Mouse (Mus musculus): ENCODE data around the gene Sgms1.
A peak's percentile ranks its signal among the peaks of the same experiment; 100 is the strongest.
"Not testable (repeated sequence)": the region's sequence is repeated elsewhere in the genome, so short reads cannot be mapped to it uniquely, and the experiment has no call there.

Gene Sgms1

DNA sequence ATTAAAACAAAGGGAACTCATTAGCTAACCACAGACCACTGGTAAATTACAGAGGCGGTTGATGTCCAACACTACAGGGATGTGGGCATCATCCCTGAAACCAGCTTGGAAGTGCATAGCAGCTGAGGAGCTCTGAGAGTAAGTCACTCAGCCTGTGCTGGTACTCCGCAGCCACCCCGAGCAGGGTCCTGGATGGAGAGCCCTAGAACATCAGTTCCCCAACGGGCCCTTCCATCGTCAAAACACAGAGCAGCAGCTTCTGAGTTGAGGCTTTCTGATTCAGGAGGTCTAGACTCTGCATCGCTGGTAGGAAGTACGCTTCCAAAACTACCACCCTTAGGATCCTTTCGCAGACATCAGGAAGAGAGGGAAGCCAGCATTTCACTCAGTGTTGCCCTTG is 5.8 kb downstream of the Sgms1 start:
- DNase-seq (ENCODE audit: low spot score in 2 of 2): no peak

DNA sequence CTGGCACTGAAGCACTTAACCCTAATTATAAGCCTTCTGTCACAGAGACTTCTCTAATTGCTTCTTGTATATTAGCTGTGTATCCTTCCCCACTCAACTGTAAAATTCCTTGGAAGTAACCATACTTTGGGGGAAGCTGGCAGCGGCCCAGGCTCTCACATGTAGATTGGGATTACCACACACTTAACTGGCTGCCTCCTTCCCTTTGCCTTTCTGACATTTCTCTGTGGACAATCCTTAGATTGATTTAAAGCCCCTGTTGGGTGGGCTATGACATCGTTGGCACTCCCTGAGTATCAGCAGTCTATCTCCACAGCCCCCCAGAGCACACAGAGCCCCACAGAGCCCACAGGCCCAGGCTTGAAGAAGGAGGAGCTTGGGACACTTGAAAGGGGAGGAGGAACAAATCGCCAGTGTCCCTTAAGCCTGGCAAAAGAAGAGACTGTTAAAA is 8.0 kb downstream of the Sgms1 start:
- DNase-seq (ENCODE audit: low spot score in 2 of 2): no peak

DNA sequence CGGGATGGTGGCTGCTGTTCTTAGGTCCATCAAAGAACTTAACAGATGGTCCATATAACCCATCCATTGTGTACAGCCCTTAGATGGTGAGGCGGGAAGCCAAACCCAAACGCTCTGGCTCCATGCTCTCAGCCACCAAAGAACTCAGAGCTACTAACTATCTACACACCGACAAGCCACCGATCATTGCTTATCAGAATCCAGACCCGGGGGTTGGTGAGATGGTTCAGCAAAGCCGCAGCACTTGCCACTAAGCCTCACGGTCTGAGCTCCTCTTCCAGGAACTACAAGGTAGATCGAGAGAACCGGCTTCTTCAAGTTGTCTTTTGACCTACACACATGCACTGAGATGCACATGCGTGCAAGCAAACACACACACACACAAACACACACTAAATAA is 8.8 kb downstream of the Sgms1 start:
- DNase-seq (ENCODE audit: low spot score in 2 of 2): no peak

DNA sequence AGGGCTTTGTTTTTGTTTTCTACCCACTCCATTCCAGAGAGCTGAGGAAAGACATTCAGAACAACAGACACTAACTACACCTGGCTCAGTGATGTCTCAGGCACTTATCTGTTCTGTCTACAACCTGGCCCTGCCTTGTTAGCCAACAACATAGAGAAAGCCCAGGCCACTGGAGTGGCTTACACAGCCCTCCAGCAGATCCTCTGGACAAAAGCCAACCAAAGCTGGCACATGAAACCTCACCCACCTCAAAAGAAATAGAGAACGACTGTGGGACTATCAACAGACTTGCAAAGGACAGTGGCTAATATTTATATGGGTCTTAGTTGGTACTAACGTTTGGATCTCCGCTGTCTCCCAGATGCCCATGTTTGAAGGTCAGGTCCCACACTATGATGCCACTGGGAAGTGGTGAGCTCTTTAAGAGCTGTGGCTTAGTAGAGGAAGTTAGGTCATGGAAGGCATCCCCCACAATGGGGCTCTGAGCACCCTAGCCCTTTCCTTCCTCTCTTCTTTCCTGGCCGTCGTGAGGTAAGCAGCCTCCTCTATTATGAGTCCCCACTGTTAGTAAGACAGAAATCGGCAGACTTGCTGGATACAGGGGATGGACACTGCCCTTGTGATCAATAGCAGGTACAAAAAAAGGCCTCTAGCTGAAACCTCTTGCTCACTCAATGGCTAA is 10.1 kb downstream of the Sgms1 start:
- DNase-seq (ENCODE audit: low spot score in 2 of 2): no peak

DNA sequence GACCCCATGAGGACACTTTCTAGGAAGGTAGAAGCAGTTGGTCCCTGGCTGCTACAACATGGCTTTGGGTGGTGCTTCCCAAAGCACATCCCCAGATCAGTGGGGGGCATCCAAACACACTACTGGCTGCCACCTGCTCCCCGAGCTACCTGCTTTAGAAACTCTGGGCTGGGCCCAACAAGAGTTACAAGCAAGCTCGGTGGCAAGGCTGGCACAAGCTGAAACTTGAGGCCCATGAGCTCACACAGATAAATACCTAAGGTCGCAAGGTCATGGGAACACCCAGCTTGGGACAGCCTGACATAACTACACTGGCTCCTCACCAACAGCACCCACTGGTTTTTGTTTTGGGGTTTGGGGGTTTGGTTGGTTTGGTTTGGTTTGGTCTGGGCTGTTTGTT is 10.9 kb downstream of the Sgms1 start:
- DNase-seq (ENCODE audit: low spot score in 2 of 2): no peak

DNA sequence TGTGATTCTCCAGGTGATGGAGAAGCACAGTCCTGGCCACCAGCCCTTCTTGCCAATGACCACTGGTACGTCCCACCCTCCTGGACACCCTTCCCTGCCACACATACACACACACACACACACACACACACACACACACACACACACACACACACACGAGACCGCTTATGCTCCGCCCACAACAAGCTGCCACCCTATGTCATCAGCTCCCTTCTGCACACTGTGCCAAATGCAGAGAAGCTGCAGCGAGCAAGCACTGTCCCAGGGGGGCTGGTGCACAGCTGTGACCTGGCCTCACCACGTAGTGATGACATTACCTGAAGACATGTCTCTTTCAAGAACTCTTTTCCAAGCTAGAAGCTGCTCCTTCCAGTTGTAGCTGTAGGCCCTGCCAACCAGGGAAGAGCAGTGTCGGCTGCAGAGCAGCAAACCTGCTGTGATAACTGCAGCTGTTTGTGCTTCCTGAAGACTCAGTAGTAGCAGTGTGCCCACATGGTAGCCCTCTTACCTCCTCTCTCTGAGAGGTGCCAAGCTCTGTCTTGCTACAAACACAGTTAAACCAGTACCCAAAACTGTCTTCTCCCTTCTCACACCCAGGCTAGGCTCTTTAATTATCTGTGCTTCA is 11.7 kb downstream of the Sgms1 start:
- DNase-seq (ENCODE audit: low spot score in 2 of 2): no peak

DNA sequence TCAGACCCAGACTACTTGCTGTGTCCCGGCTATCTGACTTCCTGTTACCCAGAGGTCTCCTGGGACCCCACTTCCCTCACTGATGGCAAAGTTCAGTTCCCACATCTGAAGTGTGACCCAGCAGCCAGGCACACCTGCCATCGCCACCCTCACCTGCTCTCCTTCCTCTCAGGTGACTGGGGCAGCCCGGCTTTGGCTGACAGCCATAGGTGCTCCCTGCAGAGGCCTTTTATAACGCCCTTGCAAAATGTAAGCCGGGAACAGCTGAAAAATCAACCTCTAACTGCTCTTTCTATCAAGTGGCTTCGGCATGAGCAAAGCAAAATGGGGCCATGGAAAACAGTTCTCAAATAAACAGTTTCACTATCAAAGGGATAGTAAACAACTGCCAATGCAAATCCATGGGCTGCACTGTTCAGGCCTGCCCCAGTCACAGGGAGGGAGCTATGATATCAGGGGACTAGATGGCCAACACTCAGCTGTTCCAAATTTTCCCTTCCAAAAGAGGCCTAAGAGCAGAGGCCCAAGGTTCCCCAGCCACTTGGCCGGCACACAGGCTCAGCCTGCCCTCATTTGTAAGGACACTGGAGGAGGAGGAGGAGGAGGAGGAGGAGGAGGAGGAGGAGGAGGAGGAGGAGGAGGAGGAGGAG is 12.5 kb downstream of the Sgms1 start:
- DNase-seq (ENCODE audit: low spot score in 2 of 2): no peak

DNA sequence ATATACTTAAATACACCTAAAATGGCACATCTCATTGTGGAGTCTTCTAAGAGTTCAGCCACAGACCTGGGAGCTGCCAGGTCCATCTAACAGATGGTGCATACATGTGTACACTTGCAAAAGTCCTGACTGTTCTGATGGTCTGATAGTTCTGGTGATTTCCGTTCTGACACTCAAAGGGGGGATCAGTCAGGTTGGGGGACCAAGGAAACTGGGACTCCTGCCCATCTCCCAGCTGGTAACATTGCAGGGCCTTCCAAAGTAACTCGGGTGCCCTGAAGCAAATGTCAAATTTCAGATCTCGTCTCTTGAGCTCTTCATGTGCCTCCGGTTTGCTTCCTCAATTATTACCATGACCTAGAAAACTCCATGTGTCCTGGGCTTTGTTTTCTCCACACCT is 13.5 kb downstream of the Sgms1 start:
- no peak for DNase-seq (ENCODE audit: low spot score in 2 of 2)

DNA sequence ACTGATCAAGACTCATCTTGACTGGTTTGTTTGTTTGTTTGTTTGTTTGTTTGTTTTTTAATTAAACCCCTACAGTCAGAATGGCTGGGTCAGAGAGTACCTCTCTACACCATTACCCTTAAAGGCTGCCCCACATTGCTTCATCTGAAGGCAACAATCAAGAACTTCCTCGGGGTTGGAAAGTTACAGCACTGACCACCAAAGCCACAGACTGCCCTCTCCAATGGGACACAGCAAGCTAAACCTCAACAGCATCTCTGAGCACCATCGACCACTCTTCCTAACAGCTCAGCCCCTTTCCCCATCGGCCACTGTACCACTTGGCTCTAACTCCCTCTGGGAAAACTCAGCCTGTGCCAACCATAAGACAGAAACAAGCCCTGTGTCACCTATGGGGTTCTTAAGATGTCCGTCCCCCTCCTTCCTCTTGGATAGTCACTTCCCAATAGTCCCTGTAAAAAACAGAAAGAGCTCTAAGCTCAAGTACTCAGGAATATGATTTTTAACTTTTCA is 14.0 kb downstream of the Sgms1 start:
- no peak for DNase-seq (ENCODE audit: low spot score in 2 of 2)

DNA sequence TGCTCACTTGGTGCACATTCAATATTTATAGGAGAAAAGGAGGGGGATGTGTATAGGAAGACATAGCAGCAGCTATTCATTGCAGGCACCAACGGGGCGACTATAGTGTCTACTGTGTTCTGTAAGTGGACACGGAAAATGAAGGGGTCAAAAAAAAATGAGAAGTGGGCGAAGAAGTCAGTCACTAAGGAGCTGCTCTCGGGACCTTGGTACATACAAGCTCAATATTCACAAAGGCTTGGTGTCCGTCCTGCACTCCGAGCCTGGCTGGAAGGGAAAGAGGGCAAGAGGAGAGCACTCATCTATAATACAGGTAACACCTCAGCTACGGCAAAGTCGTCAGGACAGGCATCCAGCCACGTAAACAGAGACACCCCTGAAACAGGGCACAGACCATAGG is 14.8 kb downstream of the Sgms1 start:
- no peak for DNase-seq (ENCODE audit: low spot score in 2 of 2)

DNA sequence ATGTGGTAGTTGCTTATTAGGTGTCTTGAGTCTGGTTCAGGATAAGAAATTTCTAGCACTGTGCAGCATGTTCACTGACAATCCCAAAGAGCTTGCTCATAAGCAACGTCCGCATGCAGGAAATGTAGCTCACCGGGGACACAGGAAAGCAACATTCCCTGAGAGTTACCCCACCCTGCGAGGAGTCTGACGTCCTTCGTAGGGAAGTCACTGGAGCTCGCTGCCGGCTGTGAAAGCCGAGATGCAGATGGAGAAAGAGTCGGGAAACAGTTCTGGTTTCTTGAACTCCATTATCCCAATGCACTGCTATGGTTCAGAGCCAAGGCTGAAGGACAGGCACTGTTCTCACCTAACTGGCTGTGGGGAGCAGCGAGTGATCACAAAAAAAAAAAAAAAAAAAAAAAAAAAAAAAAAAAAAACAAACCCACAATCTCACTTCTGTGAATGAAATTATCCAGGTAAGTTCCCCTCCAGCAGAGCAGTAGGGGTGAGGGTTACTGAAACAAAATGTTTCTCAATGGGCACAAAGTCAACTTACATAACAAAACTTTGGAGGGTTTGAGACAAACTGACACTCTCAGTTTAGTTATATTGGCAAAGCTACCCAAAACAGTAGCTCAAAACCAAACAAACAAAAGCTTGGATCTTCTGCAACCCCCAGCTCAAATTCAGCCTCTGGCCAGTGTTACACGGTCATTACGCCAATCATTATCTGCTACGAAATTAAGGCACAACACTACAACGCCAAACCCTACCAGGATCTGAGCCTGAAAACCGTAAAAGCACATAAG is 15.5 kb downstream of the Sgms1 start:
- no peak for DNase-seq (ENCODE audit: low spot score in 2 of 2)

DNA sequence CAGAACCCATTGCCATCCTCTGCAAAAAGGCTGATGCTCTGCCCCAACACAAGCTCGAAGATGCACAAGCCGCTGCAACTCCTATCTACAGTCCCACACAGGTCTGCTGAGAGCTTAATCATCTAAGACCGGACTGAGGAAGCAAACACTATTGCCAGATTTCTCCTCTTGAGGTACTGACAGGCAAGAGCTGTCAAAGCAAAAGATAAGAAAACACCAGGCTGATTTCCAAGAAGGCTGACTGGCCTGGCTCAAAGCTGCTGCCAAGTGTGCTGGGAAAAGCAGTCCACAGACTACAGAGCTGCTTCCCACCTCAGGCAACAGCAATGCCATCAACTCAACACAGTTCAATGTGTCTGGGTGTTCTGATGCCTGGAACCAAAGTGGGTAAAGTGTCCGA is 17.1 kb downstream of the Sgms1 start:
- no peak for DNase-seq (ENCODE audit: low spot score in 2 of 2)

DNA sequence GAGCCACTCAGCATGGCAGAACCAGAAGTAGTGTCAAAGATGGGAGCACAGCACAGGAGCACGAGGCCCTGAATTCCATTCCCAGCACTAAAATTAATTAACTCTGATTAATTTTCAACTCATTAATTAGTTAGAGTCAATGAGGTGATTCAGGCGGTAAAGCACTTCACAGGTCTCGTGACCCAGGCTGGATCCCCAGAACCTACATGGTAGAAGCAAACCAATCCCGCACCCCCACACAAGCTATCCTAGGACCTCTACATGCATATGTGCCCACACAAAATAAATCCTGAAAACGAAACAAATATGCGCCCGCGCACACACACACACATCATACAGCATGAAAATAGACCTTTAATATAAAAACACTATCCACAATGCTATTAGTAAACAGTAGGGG is 22.2 kb downstream of the Sgms1 start:
- no peak for DNase-seq (ENCODE audit: low spot score in 2 of 2)

DNA sequence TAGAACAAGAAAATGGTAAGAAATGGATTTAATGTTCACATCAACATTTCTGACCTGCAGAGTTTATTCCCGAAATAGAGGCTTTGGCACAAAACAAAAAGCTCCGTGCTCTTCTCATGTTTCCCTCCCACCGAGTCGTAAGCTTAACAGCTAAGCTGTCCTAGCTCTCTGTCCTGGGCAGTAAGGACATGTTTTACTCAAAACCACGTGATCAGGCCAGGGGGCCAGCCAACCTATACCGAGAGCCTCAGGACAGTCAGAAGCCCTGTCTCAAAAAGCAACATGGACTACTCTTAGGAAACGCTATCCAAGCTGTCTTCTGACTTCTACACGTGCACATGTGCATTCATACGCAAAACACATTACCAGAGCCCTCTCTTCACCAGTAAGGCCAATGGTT is 23.1 kb downstream of the Sgms1 start:
- DNase-seq (ENCODE audit: low spot score in 2 of 2): no peak

DNA sequence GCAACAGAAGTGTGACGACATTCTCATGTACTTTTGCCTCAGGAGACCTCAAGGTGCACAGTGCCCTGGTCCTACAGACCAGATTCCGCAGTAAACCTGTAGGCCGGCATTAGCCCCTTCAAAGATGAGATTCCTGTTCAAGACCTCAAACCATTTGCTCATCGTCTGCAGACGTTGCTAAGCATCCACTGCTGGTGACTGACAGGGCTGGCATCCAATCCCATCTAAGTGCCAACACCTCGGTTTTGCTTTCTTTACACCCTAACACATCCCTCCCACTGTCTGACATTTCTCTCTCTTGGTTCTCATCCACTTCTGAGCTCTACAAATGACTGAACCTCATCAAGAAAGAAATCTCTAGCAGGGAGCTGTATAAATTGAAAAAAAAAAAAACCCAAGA is 24.4 kb downstream of the Sgms1 start:
- DNase-seq (ENCODE audit: low spot score in 2 of 2): peak; percentile 64 to 83

DNA sequence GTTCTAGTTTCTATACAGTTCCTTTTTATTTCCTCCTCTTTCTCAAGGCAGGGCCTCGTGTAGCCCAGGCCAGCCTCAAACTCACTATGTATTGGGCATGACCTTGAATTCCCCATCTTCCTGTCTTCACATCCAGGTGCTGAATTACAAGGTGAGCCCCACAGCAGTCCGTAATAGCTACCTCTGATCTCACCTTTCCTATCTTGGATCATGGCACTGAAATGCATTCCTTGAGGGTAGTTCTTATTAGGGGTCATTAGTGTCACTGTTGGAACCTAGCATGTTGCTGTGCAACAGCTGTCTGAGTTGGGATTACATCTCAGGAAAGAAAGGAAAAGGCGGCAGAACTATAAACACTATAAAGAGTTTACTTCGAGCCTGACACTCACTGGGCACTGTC is 25.9 kb downstream of the Sgms1 start:
- DNase-seq (ENCODE audit: low spot score in 2 of 2): no peak

DNA sequence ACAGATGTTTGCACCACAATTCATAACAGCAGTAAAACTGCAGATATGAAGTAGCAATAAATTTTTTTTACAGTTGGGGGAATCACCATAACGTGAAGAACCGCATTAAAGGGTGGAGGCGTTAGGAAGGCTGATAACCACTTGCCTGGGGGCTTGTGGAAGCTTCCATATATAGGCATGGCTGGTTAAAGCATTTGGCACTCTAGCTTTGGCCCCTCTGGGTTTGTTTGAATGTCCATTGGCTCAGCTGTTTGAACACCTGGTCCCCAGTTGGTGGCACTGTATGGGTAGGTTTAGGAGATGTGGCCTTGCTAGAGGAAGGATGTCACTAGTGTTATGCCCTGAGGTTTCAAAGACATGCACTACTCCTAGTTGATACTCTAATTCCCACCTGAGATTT is 27.0 kb downstream of the Sgms1 start:
- DNase-seq (ENCODE audit: low spot score in 2 of 2): no peak

DNA sequence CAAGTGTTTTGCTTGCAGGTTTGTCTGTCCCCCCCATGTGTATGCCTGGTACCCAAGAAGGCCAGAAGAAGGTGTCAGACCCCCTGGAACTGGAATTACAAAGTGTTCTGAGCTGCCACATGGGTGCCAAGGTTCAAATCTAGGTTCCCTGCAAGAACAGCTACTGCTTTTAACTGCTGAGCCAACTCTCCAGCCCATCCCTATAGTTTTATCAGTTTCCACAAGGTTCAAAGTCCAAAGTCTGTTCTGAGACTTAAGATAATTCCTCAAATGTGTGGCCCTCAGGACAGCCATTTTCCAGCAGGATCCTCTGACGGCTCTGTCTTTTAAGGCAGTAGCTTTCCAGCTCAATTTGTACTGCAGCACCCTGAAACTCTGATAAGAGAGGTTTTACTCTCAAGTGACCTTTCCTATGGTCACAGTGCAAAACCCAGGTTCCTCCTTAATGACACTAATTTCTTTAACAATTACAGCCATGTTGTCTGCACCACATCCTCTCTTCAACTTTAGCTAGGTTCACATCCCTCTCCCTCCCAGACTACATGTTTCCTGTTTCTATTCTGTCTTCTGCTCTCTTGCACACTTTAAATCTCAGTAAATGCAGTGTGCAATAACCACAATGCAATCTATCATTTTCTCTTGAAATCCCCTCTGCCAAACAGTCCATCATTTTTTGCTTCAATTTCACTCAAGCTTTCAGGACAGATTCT is 28.4 kb downstream of the Sgms1 start:
- no peak for DNase-seq (ENCODE audit: low spot score in 2 of 2)

DNA sequence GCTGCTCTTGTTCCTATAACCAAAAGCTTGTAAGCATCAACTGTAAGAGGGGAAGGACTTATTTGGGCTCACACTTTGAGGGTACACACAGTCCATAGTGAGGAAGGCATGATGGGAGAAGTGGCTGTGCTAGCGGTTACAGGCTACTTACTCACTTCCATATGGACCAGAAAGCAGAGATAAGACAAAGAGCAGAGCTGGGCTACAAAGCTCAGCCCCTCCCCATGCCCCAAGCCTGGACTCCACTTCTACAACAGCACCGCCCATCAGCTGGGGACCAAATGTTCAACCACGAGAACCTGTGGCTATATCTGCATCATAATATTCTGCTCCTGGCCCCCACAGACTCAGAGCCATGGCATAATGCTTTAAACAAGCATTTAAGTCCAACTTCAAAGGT is 29.0 kb downstream of the Sgms1 start:
- no peak for DNase-seq (ENCODE audit: low spot score in 2 of 2)

DNA sequence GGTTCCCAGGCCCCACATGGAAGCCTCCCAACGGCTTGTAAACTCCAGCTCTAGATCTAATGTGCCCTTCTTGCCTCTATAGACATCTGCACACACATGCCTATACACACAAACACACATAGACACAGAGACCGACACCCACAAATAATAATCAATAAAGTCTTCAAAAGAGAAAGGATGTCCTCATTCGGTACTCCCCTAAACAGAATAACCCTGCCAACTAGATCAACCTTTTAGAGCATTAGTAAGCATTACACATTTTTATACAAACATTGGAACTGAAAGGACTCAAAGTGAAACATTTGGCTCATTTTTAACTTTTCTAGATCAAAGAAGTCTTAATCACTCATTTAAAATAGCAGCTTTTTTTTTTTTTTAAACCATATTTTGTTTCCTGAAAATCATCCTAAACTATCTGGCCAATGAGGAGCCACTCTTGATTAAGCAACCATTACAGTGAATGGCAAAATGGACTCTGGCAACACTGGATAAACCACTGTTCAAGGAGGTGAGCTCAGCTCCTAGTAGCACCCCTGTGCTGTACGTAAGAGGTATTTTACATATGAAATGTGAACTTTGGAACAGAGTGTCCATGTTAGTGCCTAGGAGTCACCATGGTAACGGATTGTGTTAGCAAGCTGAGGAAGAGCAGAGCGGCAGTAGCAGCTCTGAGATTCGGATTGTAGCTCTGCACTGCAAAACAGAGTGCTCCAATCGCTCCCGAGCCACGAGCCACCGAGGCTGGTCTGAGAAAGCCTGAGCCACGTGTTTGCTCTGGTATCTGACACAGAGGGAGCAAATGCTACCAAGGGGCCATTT is 30.6 kb downstream of the Sgms1 start:
- peak; percentile 33 to 52 for DNase-seq (ENCODE audit: low spot score in 2 of 2)

DNA sequence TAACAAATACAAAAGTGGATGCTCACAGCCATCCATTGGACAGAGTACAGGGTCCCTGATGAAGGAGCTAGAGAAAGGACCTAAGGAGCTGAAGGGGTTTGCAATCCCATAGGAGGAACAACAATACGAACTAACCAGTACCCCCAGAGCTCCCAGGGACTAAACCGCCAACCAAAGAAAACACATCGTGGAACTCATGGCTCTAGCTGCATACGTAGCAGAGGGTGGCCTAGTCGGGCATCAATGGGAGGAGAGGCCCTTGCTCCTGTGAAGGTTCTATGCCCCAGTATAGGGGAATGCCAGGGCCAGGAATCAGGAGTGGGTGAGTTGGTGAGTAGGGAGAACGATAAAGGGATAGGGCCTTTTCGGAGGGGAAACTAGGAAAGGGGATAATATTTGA is 31.5 kb downstream of the Sgms1 start:
- not testable (repeated sequence) for DNase-seq (ENCODE audit: low spot score in 2 of 2)
